Mouse (Mus musculus) gastrocnemius, postnatal 14 days (tissue): ENCODE data around the gene Myo19. TPM values are rescaled to one million over a fixed set of nuclear protein-coding genes. Genes with fewer than 3 reads are reported as not detected.

Experiments used
- DNase-seq: peaks from one replicate; pipeline ENCODE4 v3.0.0; 2021; ENCODE audit warnings: mixed read lengths
- intact Hi-C: fragments of 180-260 bp; cut with DNase I; formaldehyde crosslinking; loops from one replicate; pipeline ENCODE4 v1.15.1; 2025; ENCODE audit warnings: low total_unique reads
- total RNA-seq, 2 experiments: library from RNA; stranded (reverse); gene quantifications; 2 replicates each; pipeline ENCODE4 v1.2.3; 2021

Gene Myo19
- total RNA-seq, 2 experiments from 2014 or later: 2.1 to 2.9 TPM

GRCm38 (mm10) chr11:84939508-84940053 is 59.6 kb downstream of the Myo19 start:
- intact Hi-C loops: no loop called here
- no peak for DNase-seq

DNA sequence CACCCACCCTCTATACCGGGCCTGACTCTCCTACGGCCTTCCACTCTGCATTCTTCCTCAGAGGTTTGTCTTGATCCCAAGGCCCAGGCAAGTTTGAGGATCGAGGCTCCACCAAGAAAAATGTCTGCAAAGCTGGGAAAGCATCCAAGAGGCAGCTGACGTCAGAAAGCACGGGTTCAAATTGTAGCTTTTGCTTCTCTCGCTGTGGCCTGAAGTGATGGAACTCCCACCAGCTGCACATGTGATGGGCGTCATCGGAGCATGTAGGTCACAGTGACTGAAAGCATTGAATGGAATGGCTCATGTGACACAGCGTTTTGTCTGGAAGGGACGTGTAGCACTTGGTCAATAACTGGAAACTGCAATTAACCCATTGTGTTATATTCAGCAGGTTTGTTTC is 60.2 kb downstream of the Myo19 start:
- DNase-seq: no peak

DNA sequence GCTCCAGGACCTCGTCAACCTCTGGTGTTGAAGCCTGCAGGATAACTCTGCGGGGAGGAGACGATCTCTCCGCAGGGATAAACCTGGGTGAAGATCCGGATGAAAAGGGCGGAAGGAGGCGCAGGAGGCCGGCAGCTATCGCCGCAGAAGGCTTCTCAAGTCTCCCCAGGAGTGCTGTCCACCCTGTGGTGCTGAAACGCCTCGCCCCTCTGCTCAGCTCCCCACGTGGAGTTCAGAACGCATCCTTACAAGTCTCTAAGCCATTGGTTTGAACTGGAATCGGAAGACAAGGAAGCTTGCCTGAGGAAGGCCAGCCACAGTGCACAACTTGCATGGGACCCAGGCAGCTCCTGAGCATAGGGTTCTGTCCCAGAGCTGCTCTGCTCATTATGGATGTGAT is 64.0 kb downstream of the Myo19 start:
- peak; percentile 65 for DNase-seq
- intact Hi-C loops: no loop called here

More for the DNA sequence above, 60.2 kb downstream of the Myo19 start:
- intact Hi-C loops: no loop called here

DNA sequence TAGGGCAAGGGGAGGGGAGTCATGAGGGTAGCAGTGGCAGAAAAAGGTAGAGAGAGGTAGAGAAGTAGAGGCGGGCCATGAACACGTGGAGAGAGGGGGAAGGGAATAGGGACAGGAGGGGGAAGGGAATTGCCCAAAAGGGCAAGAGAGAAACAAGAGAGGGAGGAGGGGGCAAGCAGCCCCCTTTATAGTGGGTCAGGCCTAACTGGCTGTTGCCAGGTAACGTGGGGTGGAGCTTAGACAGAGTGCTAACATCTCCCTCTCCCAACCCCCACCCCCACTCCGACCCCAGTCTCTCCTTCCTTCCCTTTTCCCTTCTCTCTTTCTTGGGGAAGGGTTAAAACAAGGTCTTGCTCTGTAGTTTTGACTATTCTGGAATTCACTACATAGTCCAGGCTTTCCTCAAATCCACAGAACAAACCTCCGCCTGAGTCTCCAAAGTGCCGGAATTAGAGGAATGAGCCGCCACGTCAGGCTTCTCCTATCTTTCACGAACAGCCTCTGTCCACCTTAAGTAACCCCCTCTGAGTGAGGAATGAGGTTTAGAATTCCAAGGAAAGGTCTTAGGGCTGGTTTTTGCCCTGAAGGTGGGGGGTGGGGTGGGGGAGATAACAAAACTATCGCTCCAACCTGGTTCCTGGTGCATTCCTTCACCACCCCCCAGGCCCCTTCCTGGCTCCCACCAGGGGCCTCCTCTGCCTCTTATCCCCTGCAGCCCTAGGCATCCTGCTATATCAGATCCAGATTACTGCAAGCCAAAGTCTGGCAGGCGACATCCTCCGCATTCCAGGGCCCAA is 64.9 kb downstream of the Myo19 start:
- intact Hi-C loops: no loop called here
- no peak for DNase-seq

GRCm38 (mm10) chr11:84945841-84946240 is 65.9 kb downstream of the Myo19 start:
- intact Hi-C loops: no loop called here

DNA sequence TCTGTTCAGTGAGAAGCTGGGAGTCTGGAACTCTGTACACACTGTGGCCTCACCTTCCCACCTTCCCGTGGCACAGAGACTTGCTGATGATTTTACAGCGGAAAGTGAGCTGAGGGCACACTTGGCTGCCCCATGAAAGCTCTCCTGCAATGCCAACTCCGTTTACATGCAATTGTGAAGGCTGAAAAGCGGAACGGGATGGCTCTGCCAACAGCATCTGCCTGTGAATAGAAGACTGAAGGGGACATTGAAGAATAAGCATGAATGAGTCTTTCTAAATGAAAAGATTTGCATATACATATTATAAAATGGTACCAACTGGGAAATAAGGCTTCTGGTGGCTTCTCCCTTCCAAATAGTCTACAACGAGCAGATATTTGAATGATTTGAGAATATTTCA is 67.3 kb downstream of the Myo19 start:
- intact Hi-C loops: no loop called here
- DNase-seq: no peak

More at GRCm38 (mm10) chr11:84945841-84946240, 65.9 kb downstream of the Myo19 start:
- no peak for DNase-seq

DNA sequence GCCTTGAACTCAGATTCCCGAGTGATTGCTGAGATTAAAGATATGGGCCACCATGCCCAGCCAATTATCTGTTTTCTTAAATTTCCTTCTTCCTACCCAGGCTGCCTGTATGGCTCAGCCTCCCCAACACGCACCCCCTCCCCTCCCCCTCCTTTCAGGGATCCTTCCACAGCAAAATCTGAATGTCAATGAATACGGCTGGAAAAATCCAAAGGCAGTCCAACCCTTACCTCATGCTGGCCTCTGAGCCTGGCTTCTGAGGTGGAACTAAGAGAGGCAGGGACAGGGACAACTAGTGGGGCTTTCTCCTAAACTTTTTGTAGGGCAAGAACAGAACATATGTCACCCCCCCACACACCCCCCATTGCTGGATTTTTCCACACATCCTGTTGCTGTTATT is 68.2 kb downstream of the Myo19 start:
- no peak for DNase-seq
- intact Hi-C loops: no loop called here

- intact Hi-C loops: no loop called here
- no peak for DNase-seq
Measured at GRCm38 (mm10) chr11:84948526-84948925, 68.6 kb downstream of the Myo19 start.

- intact Hi-C loops: loop anchor here (2.0 kb wide), 1 partner anchor 26 kb away; no protein-coding TSS in a partner anchor
- DNase-seq: no peak
Measured at GRCm38 (mm10) chr11:84952611-84953010, 72.7 kb downstream of the Myo19 start.

DNA sequence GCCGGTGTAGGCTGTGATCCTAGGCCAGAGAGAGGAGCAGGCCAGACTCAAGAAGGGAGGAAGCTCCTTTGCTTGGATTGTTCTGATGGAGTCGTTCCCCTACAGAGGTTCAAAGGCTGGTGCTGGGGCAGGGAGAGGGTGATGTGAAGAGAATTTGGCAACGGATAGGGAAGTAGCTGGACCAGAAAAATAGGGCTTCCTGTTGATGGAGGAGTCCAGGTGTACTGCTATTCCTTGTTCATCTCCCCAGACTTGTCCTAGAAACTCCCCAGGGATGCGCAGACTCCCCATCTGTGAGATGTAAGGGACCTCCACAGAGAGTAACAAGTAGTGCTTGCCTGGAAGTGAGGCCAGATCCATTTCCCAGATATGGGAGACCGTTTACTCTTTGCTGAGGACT is 76.5 kb downstream of the Myo19 start:
- DNase-seq: no peak
- intact Hi-C loops: no loop called here

DNA sequence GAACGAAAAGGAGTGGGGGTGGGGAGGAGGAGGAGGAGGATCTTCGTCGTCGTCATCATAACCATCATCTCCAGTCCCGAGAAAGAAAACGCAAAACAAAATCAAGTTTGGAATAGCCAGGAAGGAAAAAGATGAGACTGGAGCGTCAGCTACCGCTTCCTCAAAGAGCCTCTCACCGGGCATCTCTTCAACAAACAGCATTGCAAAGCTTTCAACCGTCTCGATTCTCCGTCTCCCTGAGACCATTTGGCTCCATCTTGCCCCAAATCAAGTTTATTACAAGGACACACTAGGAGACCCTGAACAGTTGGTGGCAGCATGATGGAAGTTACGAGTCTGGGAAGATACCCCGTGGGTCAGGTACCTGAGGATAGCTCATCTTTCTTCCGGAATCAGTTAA is 77.2 kb downstream of the Myo19 start:
- intact Hi-C loops: no loop called here
- DNase-seq: no peak

GRCm38 (mm10) chr11:84957591-84958270 is 77.8 kb downstream of the Myo19 start, which contains the start of gene Car4:
Car4 (plus strand) TSS chr11:84957786.
- no peak for DNase-seq

DNA sequence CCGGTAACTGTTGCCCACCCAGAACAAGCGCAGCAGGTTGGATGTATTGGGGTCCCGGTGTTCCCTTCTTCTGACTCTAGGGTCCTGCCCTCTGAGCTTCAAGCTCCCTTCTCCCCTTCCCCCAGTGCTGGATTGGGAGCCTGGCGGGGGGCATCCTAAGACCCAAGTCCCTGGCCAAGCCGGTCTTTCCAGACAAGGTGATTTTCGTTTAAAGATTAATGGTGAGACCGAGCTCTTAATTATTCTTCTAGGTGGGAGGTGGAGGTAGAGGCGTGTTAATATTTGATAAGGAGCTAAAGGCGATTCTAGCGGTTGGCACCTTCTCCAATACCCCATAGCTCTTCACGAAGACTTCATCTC is 78.3 kb downstream of the Myo19 start:
- intact Hi-C loops: no loop called here
- DNase-seq: no peak

More at GRCm38 (mm10) chr11:84957591-84958270, 77.8 kb downstream of the Myo19 start, which contains the start of gene Car4:
- intact Hi-C loops: no loop called here

GRCm38 (mm10) chr11:84959181-84959580 is 79.2 kb downstream of the Myo19 start:
- intact Hi-C loops: no loop called here
- no peak for DNase-seq

- intact Hi-C loops: no loop called here
- DNase-seq: peak; percentile 42
Measured at GRCm38 (mm10) chr11:84959701-84960181, 79.8 kb downstream of the Myo19 start.

GRCm38 (mm10) chr11:84960291-84960690 is 80.3 kb downstream of the Myo19 start:
- intact Hi-C loops: no loop called here
- no peak for DNase-seq

GRCm38 (mm10) chr11:84960780-84961179 is 80.8 kb downstream of the Myo19 start:
- DNase-seq: no peak
- intact Hi-C loops: no loop called here
